Mouse (Mus musculus) embryonic facial prominence, embryonic 14.5 days (tissue): ENCODE data around the gene Ell. TPM values are rescaled to one million over a fixed set of nuclear protein-coding genes. Genes with fewer than 3 reads are reported as not detected.
A peak's percentile ranks its signal among the peaks of the same experiment; 100 is the strongest.

Experiments
- ATAC-seq: fragments of 200-750 bp; cut with Nextera tagmentation; 2 replicates; pipeline ENCODE4 v1.8.0; 2017; ENCODE audit warnings: low read depth, moderate number of reproducible peaks, moderate TSS enrichment
- DNase-seq: peaks from one replicate; pipeline ENCODE4 v3.0.0-alpha.2; 2015; ENCODE audit warnings: low spot score
- H3K27ac ChIP-seq: fragments of 300-500 bp; sonication (generic); replicated peaks from 2 replicates; pipeline ENCODE4 v1.5.1; 2014; ENCODE audit warnings: low read depth, mild to moderate bottlenecking, low read length, moderate library complexity
- H3K27me3 ChIP-seq: fragments of 300-500 bp; sonication (generic); replicated peaks from 2 replicates; pipeline ENCODE4 v1.6.1; 2014; ENCODE audit warnings: low read length; ENCODE audit not compliant: control insufficient read depth, insufficient read depth
- H3K36me3 ChIP-seq: fragments of 300-500 bp; sonication (generic); 2 replicates; pipeline ENCODE4 v1.6.1; 2014; ENCODE audit warnings: low read length, mixed read lengths; ENCODE audit not compliant: control insufficient read depth, insufficient read depth
- H3K4me1 ChIP-seq: fragments of 300-500 bp; sonication (generic); 2 replicates; pipeline ENCODE4 v1.6.1; 2014; ENCODE audit warnings: antibody characterized with exemption, low read length; ENCODE audit not compliant: control insufficient read depth, insufficient read depth
- H3K4me2 ChIP-seq: fragments of 300-500 bp; sonication (generic); 2 replicates; pipeline ENCODE4 v1.6.1; 2014; ENCODE audit warnings: low read depth, mild to moderate bottlenecking, low read length, moderate library complexity, mixed read lengths
- H3K4me3 ChIP-seq: fragments of 300-500 bp; sonication (generic); 2 replicates; pipeline ENCODE4 v1.5.1; 2014; ENCODE audit warnings: low read depth, mild to moderate bottlenecking, low read length
- H3K9ac ChIP-seq: fragments of 300-500 bp; sonication (generic); 2 replicates; pipeline ENCODE4 v1.6.1; 2014; ENCODE audit warnings: low read depth, mild to moderate bottlenecking, low read length, moderate library complexity, mixed read lengths
- H3K9me3 ChIP-seq: fragments of 300-500 bp; sonication (generic); 2 replicates; pipeline ENCODE4 v1.6.1; 2016; ENCODE audit warnings: low read length; ENCODE audit not compliant: control insufficient read depth
- WGBS: fragments of 180-500 bp; shearing (Covaris S2); extraction: QIAGEN DNeasy Blood & Tissue Kit; methylation state at CpG from one replicate; pipeline ENCODE4 v1.1.7; 2014; 5-methylcytosine and 5-hydroxymethylcytosine counted together
- polyA plus RNA-seq: library from polyadenylated mRNA; unstranded; fragments of >200 nt; fragmentation: Nextera tagmentation; extraction: Ambion mirVana; gene quantifications from 2 replicates; pipeline ENCODE4 v1.2.1, GENCODE M21; 2014

The Ell gene
- polyA plus RNA-seq, 1 experiment from 2014 or later = 17.3 TPM

DNA sequence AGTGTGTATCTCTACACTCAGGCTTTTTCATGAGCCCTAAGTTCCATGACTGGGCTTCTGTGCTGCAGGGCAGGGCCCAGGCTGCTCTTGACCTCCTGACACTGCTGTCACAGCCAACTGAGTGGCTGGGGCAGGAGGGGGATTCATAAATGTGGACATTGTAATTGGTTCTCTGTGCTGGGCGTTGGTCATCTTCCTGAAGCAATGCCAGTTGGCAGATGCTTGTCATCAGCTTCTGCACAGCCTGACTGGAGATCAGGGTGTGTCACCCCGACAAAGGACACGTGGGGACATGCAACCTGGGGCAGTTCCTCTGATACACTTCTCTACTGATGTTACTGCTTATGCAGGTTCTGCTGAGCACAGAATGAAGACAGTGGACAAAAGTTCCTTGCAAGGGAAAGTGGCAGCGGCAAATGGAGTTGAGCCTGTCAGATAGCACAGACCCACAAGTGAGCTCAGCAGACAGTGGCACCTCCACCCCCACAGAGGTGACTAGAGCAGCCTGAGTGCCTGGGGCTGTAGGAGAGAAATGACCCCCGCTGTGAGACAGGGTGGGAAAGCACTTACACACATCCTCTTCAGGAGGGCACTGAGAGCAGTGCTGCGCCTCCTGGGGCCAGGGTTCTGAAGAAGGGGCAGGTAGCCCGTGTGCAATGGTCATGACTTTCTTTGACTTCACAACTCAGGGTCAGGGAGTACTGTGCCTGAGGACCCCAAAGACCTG lies 22.7 kb downstream of the Ell start:
- Histone ChIP-seq H3K27ac (no peak overlapping the region), H3K4me2 (no peak overlapping the region), H3K36me3 (no peaks in the 10 kb centered on the region), H3K4me1 (no peaks in the 10 kb centered on the region), H3K9ac (no peak overlapping the region), H3K4me3 (no peak overlapping the region), H3K9me3 (no peaks in the 10 kb centered on the region), H3K27me3 (no peaks in the 10 kb centered on the region)
- ATAC-seq = no peak
- DNase-seq = no peak
- WGBS = 48% methylated on average over 7 of the region's 7 CpGs

DNA sequence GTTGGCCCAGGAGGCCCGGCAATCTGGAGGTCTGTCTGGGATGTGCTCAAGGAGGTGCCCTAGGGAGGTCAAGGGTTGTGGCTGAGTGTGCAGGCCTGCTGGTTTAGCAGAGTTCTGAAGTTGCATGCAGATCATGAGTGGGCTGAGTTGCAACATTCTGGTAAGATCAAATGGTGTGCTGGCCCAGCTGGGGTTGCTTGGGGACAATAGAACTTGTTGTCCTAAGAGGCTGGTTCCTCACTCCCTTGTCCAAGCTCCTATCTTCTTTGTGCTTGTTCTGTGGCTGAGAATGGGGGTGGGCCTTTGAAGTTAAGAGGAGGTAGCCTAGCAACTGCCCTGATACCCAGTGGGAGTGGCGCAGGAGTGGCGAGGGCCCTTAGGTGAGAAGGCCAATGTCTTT lies 23.5 kb downstream of the Ell start:
- no peak for ATAC-seq
- DNase-seq = no peak
- Histone ChIP-seq H3K9ac (no peak overlapping the region), H3K4me1 (no peaks in the 10 kb centered on the region), H3K27me3 (no peaks in the 10 kb centered on the region), H3K4me2 (no peak overlapping the region), H3K9me3 (no peaks in the 10 kb centered on the region), H3K27ac (no peak overlapping the region), H3K4me3 (no peak overlapping the region), H3K36me3 (no peaks in the 10 kb centered on the region)
- 87% methylated on average over 3 of the region's 3 CpGs for WGBS

DNA sequence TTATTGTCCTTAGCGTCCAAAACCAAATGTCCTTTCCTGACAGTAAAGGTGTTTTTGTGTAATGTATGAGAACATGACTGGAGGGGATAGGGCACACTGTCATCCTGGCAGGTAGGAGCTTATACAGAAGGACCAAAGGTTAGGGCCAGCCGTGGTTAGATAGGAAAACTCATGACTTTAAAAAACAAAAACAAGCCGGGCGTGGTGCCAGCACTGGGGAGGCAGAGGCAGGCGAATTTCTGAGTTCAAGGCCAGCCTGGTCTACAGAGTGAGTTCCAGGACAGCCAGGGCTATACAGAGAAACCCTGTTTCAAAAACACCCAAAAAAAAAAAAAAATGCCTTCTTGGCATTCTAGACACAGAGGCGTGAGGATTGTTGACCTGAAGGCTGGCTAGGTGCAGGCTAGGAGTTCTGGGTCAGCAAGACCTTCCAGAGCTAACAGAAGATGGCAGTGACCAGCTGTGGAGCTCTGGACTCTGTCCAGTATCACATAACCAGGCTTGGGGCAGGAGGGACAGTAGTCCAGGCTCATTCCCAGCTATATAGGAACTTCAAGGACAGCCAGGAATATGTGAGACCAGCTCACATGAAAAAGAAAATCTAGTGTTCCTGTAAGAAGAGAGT lies 24.6 kb downstream of the Ell start:
- WGBS = 86% methylated on average over 6 of the region's 6 CpGs

DNA sequence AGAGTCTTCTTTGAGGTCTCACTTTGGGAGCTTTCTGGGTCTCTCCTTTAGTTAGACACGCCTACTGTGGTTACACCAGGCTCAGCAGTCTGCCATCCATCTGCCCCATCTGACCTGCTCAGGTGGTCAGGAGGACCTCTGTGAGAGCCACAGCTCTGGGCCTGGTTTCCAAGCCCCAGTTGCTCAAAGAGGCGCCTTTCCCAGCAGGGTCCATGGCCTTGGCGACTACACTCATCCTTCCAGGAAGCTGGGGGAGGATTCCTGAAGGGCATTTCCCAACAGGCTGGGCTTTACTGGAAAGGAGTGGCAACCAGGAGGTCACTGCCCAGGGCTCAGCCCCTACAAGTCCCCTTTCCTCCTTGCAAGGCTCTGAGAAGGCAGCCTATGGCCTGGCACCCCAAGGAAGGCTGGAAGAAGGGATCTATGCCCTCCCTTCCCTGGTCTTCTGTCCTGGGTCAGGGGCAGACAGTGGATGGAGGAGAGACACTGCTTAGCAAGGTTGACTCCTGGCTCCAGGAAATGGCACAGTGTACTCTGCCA lies 25.5 kb downstream of the Ell start:
- Histone ChIP-seq H3K36me3 (no peaks in the 10 kb centered on the region), H3K4me3 (no peak overlapping the region), H3K27me3 (no peaks in the 10 kb centered on the region), H3K9ac (no peak overlapping the region), H3K9me3 (no peaks in the 10 kb centered on the region), H3K4me1 (no peaks in the 10 kb centered on the region), H3K4me2 (no peak overlapping the region), H3K27ac (no peak overlapping the region)
- no peak for DNase-seq
- 82% methylated on average over 3 of the region's 3 CpGs for WGBS
- ATAC-seq = no peak

More for the DNA sequence above, 24.6 kb downstream of the Ell start:
- Histone ChIP-seq H3K27me3 (no peaks in the 10 kb centered on the region), H3K4me1 (no peaks in the 10 kb centered on the region), H3K9me3 (no peaks in the 10 kb centered on the region), H3K36me3 (no peaks in the 10 kb centered on the region), H3K4me2 (no peak overlapping the region), H3K4me3 (no peak overlapping the region), H3K27ac (no peak overlapping the region), H3K9ac (no peak overlapping the region)
- ATAC-seq = no peak
- DNase-seq = no peak

DNA sequence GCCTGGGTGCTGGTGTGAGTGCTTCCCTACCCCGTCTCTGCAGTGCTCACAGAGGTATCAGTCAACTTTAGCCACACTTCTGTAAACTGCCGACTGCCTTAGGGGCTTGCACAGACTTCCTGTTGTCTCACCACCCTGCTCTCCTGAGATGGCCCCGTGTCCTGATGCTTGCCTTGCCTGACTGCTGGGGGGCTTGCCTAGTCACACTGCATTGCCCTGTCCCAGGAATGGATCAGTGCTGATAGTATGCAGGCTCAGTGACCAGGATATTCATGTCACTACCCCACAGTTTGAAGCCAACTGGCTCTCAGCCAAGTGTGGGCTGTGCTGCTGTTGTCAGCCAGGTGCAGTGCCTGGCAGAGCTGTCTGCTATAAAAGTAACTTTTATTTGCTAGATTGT lies 26.3 kb downstream of the Ell start:
- ATAC-seq (no peak), DNase-seq (peak; percentile 53)
- Histone ChIP-seq H3K9me3 (no peaks in the 10 kb centered on the region), H3K4me1 (no peaks in the 10 kb centered on the region), H3K27me3 (no peaks in the 10 kb centered on the region), H3K4me2 (no peak overlapping the region), H3K36me3 (no peaks in the 10 kb centered on the region), H3K4me3 (no peak overlapping the region), H3K9ac (no peak overlapping the region), H3K27ac (no peak overlapping the region)
- 33% methylated on average over 3 of the region's 3 CpGs for WGBS

DNA sequence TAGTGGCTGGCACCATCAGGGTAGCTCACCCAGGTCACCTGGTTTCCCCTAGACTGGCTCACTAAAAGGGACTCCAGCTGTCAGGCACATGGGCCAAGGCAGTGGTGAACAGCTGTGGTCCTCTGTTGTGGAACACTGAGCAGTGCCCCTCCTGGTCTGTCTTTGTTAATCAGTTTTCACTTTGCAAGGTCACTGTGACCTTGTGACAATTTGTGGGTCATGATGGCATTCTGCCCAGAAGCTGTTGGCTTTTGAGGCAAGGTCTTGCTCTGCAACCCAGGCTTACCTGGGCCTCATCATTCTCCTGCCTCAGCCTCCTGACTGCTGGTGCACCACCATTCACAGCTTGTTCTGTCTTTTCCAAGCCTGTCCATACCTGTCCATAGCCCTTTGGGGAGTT lies 31.1 kb downstream of the Ell start:
- no peaks in the 10 kb centered on the region for H3K27me3 ChIP-seq
- peak; percentile 16; the same call in 1 of the 2 replicates for ATAC-seq
- DNase-seq = no peak
- H3K9me3 ChIP-seq = no peaks in the 10 kb centered on the region
- H3K4me3 ChIP-seq = no peak overlapping the region
- H3K27ac ChIP-seq = no peak overlapping the region
- H3K4me1 ChIP-seq = no peaks in the 10 kb centered on the region
- no peak overlapping the region for H3K4me2 ChIP-seq
- H3K36me3 ChIP-seq = peaks cover 15% of the 10 kb centered on the region; the same call in 1 of the 2 replicates
- no peak overlapping the region for H3K9ac ChIP-seq

DNA sequence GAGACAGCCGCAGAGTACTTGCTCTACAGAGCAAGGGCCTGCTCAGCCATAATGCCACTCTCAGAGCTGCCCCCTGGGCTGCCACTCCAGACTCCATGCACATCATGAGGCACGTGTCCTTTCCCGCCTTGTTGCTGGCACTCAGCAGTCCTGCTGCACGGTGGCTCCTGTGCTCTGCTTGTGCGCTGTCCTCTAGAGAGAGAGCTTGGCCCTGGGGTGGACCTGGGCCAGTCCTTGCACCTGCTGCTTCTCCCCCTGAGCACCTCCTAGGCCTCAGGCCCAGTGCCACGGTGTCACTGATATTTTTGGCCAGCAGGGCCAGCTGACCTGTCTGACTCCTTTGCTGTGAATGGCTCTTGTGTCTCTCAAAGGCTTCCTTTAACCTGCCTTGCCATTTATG lies 31.7 kb downstream of the Ell start:
- DNase-seq = no peak
- ATAC-seq = no peak; the same call in 1 of the 2 replicates
- WGBS = 78% methylated on average over 3 of the region's 6 CpGs
- Histone ChIP-seq H3K27ac (no peak overlapping the region), H3K27me3 (no peaks in the 10 kb centered on the region), H3K9ac (no peak overlapping the region), H3K9me3 (no peaks in the 10 kb centered on the region), H3K4me2 (no peak overlapping the region), H3K4me3 (no peak overlapping the region), H3K36me3 (peaks cover 15% of the 10 kb centered on the region; the same call in 1 of the 2 replicates), H3K4me1 (no peaks in the 10 kb centered on the region)

DNA sequence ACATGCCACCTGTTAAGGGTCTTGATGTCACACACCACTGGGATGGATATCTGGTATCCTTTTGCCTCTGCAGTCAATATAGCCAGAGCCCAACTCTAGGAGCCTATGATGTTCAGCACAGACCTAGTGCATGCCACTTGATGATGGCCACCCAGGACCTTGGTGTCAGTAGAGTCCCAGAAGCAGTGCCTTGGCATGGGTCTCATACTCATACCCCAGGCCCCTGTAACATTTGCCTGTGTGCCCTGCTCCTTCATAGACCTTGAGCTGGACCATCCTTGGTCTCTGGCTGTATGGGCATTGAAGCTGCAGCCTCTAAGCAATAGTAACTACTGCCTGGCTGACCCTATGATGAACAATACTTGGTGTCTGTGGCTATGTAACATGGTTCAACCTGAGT lies 35.0 kb downstream of the Ell start:
- H3K4me1 ChIP-seq = no peaks in the 10 kb centered on the region
- H3K9me3 ChIP-seq = no peaks in the 10 kb centered on the region
- ATAC-seq (no peak), DNase-seq (no peak)
- no peak overlapping the region for H3K4me2 ChIP-seq
- H3K9ac ChIP-seq = no peak overlapping the region
- peaks cover 27% of the 10 kb centered on the region for H3K36me3 ChIP-seq
- H3K27ac ChIP-seq = no peak overlapping the region
- H3K27me3 ChIP-seq = no peaks in the 10 kb centered on the region
- no peak overlapping the region for H3K4me3 ChIP-seq

DNA sequence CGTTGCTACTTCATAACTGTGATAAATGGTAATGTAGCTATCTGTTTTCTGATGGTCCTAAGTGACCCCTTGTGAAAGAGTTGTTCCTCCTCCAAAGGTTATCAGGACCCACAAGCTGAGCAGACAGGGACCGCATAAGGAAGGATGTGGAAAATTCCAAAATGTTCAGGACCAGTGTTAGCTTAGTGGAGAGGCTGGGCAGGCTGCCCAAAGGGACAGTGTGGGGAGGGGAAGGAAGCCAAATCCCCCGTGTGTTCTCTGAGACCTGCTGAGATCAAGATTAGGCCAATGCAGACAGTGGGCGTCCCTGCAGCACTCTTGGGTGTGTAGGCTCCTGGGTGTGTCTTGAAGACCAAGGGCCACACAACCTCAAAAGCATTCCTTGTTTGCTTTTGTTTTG lies 35.7 kb downstream of the Ell start:
- WGBS = 90% methylated on average over 4 of the region's 4 CpGs

More for the DNA sequence above, 35.7 kb downstream of the Ell start:
- Histone ChIP-seq H3K9me3 (no peaks in the 10 kb centered on the region), H3K4me2 (no peak overlapping the region), H3K27ac (no peak overlapping the region), H3K27me3 (no peaks in the 10 kb centered on the region), H3K4me3 (no peak overlapping the region), H3K4me1 (no peaks in the 10 kb centered on the region), H3K9ac (no peak overlapping the region), H3K36me3 (peaks cover 29% of the 10 kb centered on the region)
- DNase-seq (no peak), ATAC-seq (no peak)
